In the genomic region with DNA sequence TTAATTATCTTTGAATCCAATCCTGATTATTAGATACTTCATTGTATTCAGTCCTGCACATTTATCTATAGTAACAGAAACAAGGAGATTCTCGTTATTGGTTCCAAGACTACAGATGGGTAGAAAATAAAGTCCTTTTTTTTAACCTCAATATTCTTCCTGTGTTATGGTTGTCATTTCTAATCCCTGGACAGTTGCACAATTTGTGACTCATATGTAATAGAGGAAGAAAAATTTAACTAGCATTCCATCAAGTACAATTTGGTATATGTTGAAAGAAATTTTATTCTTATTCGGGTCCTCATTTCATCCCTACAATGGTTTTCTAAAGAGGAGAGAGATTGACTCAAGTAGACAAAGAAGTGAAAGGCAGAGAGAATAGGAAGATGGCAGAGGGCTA, we compare ENCODE assay signal across 11 mouse cellular contexts. TPM values are rescaled to one million over a fixed set of nuclear protein-coding genes. Genes with fewer than 3 reads are reported as not detected.
DNase-seq lines count a peak whose midpoint lies in the region; ATAC-seq and TF ChIP-seq lines count a peak whose summit lies in the region.
"Not testable (repeated sequence)": the region's sequence is repeated elsewhere in the genome, so short reads cannot be mapped to it uniquely, and the experiment has no call there.
"Had no signal": no experiment of that assay in that cellular context is flagged by ENCODE, and none has a peak within 500 bp of the region (broad histone marks: within the 10 kb centered on the region; RNA-seq: fewer than 3 reads in every experiment).

No protein-coding gene starts in this region.

- H3K4me1 ChIP-seq in heart, embryonic 15.5 days (replicated peaks); hindbrain, embryonic 15.5 days (replicated peaks); liver, embryonic 11.5 days (replicated peaks; ENCODE audit: control insufficient read depth, insufficient read depth, low read length): not testable (repeated sequence)

- H3K9ac ChIP-seq in heart, embryonic 15.5 days; hindbrain, embryonic 15.5 days; liver, embryonic 11.5 days (ENCODE audit: low read depth, low read length): not testable (repeated sequence)

- H3K4me2 ChIP-seq in heart, embryonic 15.5 days = peak overlapping the region; percentile 84; the same call in 1 of the 2 replicates
- H3K4me2 ChIP-seq in hindbrain, embryonic 15.5 days = peak overlapping the region; percentile 71
- peak overlapping the region; percentile 62 for H3K4me2 ChIP-seq in liver, embryonic 11.5 days
- peak overlapping the region; percentile 64 for H3K4me2 ChIP-seq in myocyte (ENCODE audit: low read depth)

- H3K27me3 ChIP-seq in heart, embryonic 15.5 days; hindbrain, embryonic 15.5 days; liver, embryonic 11.5 days (replicated peaks; ENCODE audit: control insufficient read depth, insufficient read depth, low read length); myocyte (ENCODE audit: control insufficient read depth, insufficient read depth, insufficient read length): not testable (repeated sequence)

- TF ChIP-seq POLR2A in myocyte (IDR thresholded peaks at IDR 0.05; ENCODE audit: insufficient read length, low read depth) = not testable (repeated sequence)

- peak; percentile 62 for DNase-seq in 3T3-L1 (ENCODE audit: low read depth, low spot score)
- peak; percentile 1 for DNase-seq in Muller cell, postnatal 12 days (ENCODE audit: inconsistent ontology term)
- DNase-seq in liver, embryonic 11.5 days (ENCODE audit: low spot score) = not testable (repeated sequence)

- not testable (repeated sequence) for H3ac ChIP-seq in myocyte (ENCODE audit: control insufficient read depth, insufficient read length)

- H3K36me3 ChIP-seq in heart, embryonic 15.5 days; hindbrain, embryonic 15.5 days; liver, embryonic 11.5 days (ENCODE audit: control insufficient read depth, insufficient read depth, low read length); macrophage (ENCODE audit: inconsistent target); myocyte (ENCODE audit: control insufficient read depth, insufficient read depth): not testable (repeated sequence)

- not testable (repeated sequence) for H3K4me3 ChIP-seq in heart, embryonic 15.5 days; hindbrain, embryonic 15.5 days; liver, embryonic 11.5 days (ENCODE audit: low read depth, low read length); myocyte
- H3K4me3 ChIP-seq in macrophage (ENCODE audit: inconsistent target) = peak overlapping the region; percentile 70; the same call in 1 of the 2 replicates

- not testable (repeated sequence) for H3K79me2 ChIP-seq in macrophage (ENCODE audit: inconsistent target); myocyte (ENCODE audit: control insufficient read depth, insufficient read depth)

- not testable (repeated sequence) for ATAC-seq in heart, embryonic 15.5 days (replicated peaks; ENCODE audit: insufficient number of reproducible peaks, insufficient read depth, low FRiP score, low read depth); hindbrain, embryonic 15.5 days (ENCODE audit: low FRiP score, low read depth); liver, embryonic 11.5 days (replicated peaks; ENCODE audit: low FRiP score)

- not testable (repeated sequence) for H3K9me3 ChIP-seq in heart, embryonic 15.5 days (replicated peaks); hindbrain, embryonic 15.5 days; liver, embryonic 11.5 days (ENCODE audit: control insufficient read depth, low read length)

- 89% methylated on average over 2 of the region's 2 CpGs for WGBS in heart, embryonic 15.5 days
- 88% methylated on average over 2 of the region's 2 CpGs for WGBS in hindbrain, embryonic 15.5 days
- 84% methylated on average over 2 of the region's 2 CpGs for WGBS in liver, embryonic 11.5 days
- WGBS in macrophage (ENCODE audit: missing documents) = 60% methylated on average over 2 of the region's 2 CpGs

- H3K27ac ChIP-seq in heart, embryonic 15.5 days; hindbrain, embryonic 15.5 days (replicated peaks); liver, embryonic 11.5 days (ENCODE audit: low read depth, low read length); macrophage: not testable (repeated sequence)

RNA-seq across cellular contexts. Expression of gene Abhd18, which starts 1.2 kb away (rescaled TPM):
- 14.9 and 18.4 TPM in 2 replicates for polyA plus RNA-seq in heart, embryonic 15.5 days (2015; fragmentation: Nextera tagmentation; extraction: Ambion mirVana)
- polyA plus RNA-seq in hindbrain, embryonic 15.5 days (2015; fragmentation: Nextera tagmentation; extraction: Ambion mirVana) = 11.4 and 16.7 TPM in 2 replicates
- polyA plus RNA-seq in liver, embryonic 11.5 days (2014; fragmentation: Nextera tagmentation; extraction: Ambion mirVana) = 7.7 and 8.1 TPM in 2 replicates
- 10 to 100 TPM in 18 of 26 experiments, 1 to 10 TPM in 8; 1.8 to 50.4 (median 20.0) TPM for total RNA-seq in macrophage (2018; cell fraction: chromatin; rRNA removed)
- total RNA-seq in macrophage (2018; cell fraction: cytosol; rRNA removed) = 1 to 10 TPM in 24 of 26 experiments, under 1 TPM in 2; 0.61 to 4.7 (median 2.7) TPM
- 10 to 100 TPM in 14 of 26 experiments, 1 to 10 TPM in 12; 1.9 to 28.1 (median 11.7) TPM for total RNA-seq in macrophage (2018; cell fraction: nucleus; rRNA removed)
- polyA plus RNA-seq in macrophage (2018) = 1.3 to 3.4 TPM (median 3.4 TPM) in 3 replicates
- polyA plus RNA-seq in myocyte (2012; fragmentation: generic; extraction: Trizol) = 1.6 TPM

RNA-seq across cellular contexts. Expression of gene Mfsd8, which starts 1.2 kb away (rescaled TPM):
- 6.3 and 6.6 TPM in 2 replicates for polyA plus RNA-seq in heart, embryonic 15.5 days (2015; fragmentation: Nextera tagmentation; extraction: Ambion mirVana)
- polyA plus RNA-seq in hindbrain, embryonic 15.5 days (2015; fragmentation: Nextera tagmentation; extraction: Ambion mirVana) = 10.5 and 11.0 TPM in 2 replicates
- polyA plus RNA-seq in liver, embryonic 11.5 days (2014; fragmentation: Nextera tagmentation; extraction: Ambion mirVana) = 6.1 and 8.3 TPM in 2 replicates
- total RNA-seq in macrophage (2018; cell fraction: chromatin; rRNA removed) = 10 to 100 TPM in 18 of 26 experiments, 1 to 10 TPM in 8; 4.4 to 41.5 (median 20.4) TPM
- 10 to 100 TPM in 11 of 26 experiments, 1 to 10 TPM in 15; 6.2 to 12.2 (median 9.6) TPM for total RNA-seq in macrophage (2018; cell fraction: cytosol; rRNA removed)
- total RNA-seq in macrophage (2018; cell fraction: nucleus; rRNA removed) = 10 to 100 TPM in 21 of 26 experiments, 1 to 10 TPM in 5; 6.9 to 41.8 (median 18.1) TPM
- polyA plus RNA-seq in macrophage (2018) (9.2 to 11.5 TPM (median 9.9 TPM) in 3 replicates), myocyte (2012; fragmentation: generic; extraction: Trizol) (2.8 TPM)

RNA-seq across cellular contexts. Expression of gene Plk4, which starts 48.1 kb away (rescaled TPM):
- polyA plus RNA-seq in heart, embryonic 15.5 days (2015; fragmentation: Nextera tagmentation; extraction: Ambion mirVana) = 28.6 and 33.4 TPM in 2 replicates
- 17.4 and 18.3 TPM in 2 replicates for polyA plus RNA-seq in hindbrain, embryonic 15.5 days (2015; fragmentation: Nextera tagmentation; extraction: Ambion mirVana)
- 72.8 and 77.1 TPM in 2 replicates for polyA plus RNA-seq in liver, embryonic 11.5 days (2014; fragmentation: Nextera tagmentation; extraction: Ambion mirVana)
- 10 to 100 TPM; 14.8 to 81.6 (median 25.4) TPM for total RNA-seq in macrophage (2018; cell fraction: chromatin; rRNA removed)
- total RNA-seq in macrophage (2018; cell fraction: cytosol; rRNA removed) = 10 to 100 TPM in 3 of 26 experiments, 1 to 10 TPM in 23; 3.5 to 11.5 (median 5.8) TPM
- 10 to 100 TPM; 11.9 to 45.1 (median 21.8) TPM for total RNA-seq in macrophage (2018; cell fraction: nucleus; rRNA removed)
- 2.7 to 9.9 TPM (median 4.5 TPM) in 3 replicates for polyA plus RNA-seq in macrophage (2018)
- polyA plus RNA-seq in myocyte (2012; fragmentation: generic; extraction: Trizol) = 5.5 TPM

RNA-seq across cellular contexts. Expression of gene 1700034I23Rik, which starts 54.4 kb away (rescaled TPM):
- 0.13 TPM in 2 replicates for polyA plus RNA-seq in heart, embryonic 15.5 days (2015; fragmentation: Nextera tagmentation; extraction: Ambion mirVana)
- polyA plus RNA-seq in hindbrain, embryonic 15.5 days (2015; fragmentation: Nextera tagmentation; extraction: Ambion mirVana) = 0.26 and 0.34 TPM in 2 replicates
- 0.16 and 0.42 TPM in 2 replicates for polyA plus RNA-seq in liver, embryonic 11.5 days (2014; fragmentation: Nextera tagmentation; extraction: Ambion mirVana)
- not detected for total RNA-seq in macrophage (2018; cell fraction: chromatin; rRNA removed)
- not detected for total RNA-seq in macrophage (2018; cell fraction: cytosol; rRNA removed)
- total RNA-seq in macrophage (2018; cell fraction: nucleus; rRNA removed) = not detected
- polyA plus RNA-seq in macrophage (2018) (not detected in 3 replicates), myocyte (2012; fragmentation: generic; extraction: Trizol) (not detected)
- total RNA-seq: neutrophil, adult 5-6 weeks had no signal
- polyA plus RNA-seq: embryonic facial prominence, embryonic 11.5 days; kidney, embryonic 14.5 days; lung, adult 2 months had no signal
